Mouse (Mus musculus) olfactory bulb, adult 2 months (tissue): Measurements from ENCODE around the gene Pqlc2.

Experiments used
- CTCF ChIP-seq: fragments of 200-500 bp; IDR thresholded peaks from 2 replicates; pipeline ENCODE4 v1.5.1; 2012; ENCODE audit warnings: low read depth, mild to moderate bottlenecking, low read length, moderate library complexity; ENCODE audit not compliant: insufficient read depth
- POLR2A ChIP-seq: fragments of 200-500 bp; IDR thresholded peaks from 2 replicates; pipeline ENCODE4 v1.6.1; 2012; ENCODE audit warnings: mild to moderate bottlenecking, low read depth, low read length, moderate library complexity; ENCODE audit not compliant: insufficient read depth

GRCm38 (mm10) chr4:139318449-139318848, 7.9 kb upstream of the Pqlc2 start:
- TF ChIP-seq POLR2A (no peak), CTCF (no peak)
